Mouse (Mus musculus) heart, postnatal 0 days (tissue): ENCODE results near the gene 6430628N08Rik. TPM values are rescaled to one million over a fixed set of nuclear protein-coding genes. Genes with fewer than 3 reads are reported as not detected.
A peak's percentile ranks its signal among the peaks of the same experiment; 100 is the strongest.

Source experiments
- ATAC-seq: fragments of 200-750 bp; cut with Nextera tagmentation; 2 replicates; pipeline ENCODE4 v1.8.0; 2017; ENCODE audit warnings: low read depth, moderate number of reproducible peaks, moderate library complexity; ENCODE audit not compliant: insufficient read depth
- DNase-seq: peaks from one replicate; pipeline ENCODE4 v3.0.0-alpha.2; 2016; ENCODE audit warnings: low spot score
- H3K27ac ChIP-seq: fragments of 300-500 bp; sonication (generic); 2 replicates; pipeline ENCODE4 v1.5.1; 2014; ENCODE audit warnings: low read depth, mild to moderate bottlenecking
- H3K27me3 ChIP-seq: fragments of 300-500 bp; sonication (generic); 2 replicates; pipeline ENCODE4 v1.6.1; 2014; ENCODE audit warnings: low read length, mixed read lengths; ENCODE audit not compliant: control insufficient read depth, insufficient read depth
- H3K36me3 ChIP-seq: fragments of 300-500 bp; sonication (generic); replicated peaks from 2 replicates; pipeline ENCODE4 v1.6.1; 2014; ENCODE audit warnings: low read length, mixed read lengths; ENCODE audit not compliant: control insufficient read depth, insufficient read depth
- H3K4me1 ChIP-seq: fragments of 300-500 bp; sonication (generic); 2 replicates; pipeline ENCODE4 v1.6.1; 2014; ENCODE audit warnings: antibody characterized with exemption; ENCODE audit not compliant: control insufficient read depth, insufficient read depth
- H3K4me2 ChIP-seq: fragments of 300-500 bp; sonication (generic); 2 replicates; pipeline ENCODE4 v1.6.1; 2014; ENCODE audit warnings: low read depth, mild to moderate bottlenecking, low read length, moderate library complexity
- H3K4me3 ChIP-seq: fragments of 300-500 bp; sonication (generic); 2 replicates; pipeline ENCODE4 v1.5.1; 2014; ENCODE audit warnings: low read depth, low read length
- H3K9ac ChIP-seq: fragments of 300-500 bp; sonication (generic); replicated peaks from 2 replicates; pipeline ENCODE4 v1.6.1; 2014; ENCODE audit warnings: low read depth, low read length, mixed read lengths
- H3K9me3 ChIP-seq: fragments of 300-500 bp; sonication (generic); replicated peaks from 2 replicates; pipeline ENCODE4 v1.6.1; 2016; ENCODE audit warnings: low read length; ENCODE audit not compliant: control insufficient read depth
- CTCF ChIP-seq: IDR thresholded peaks from 2 replicates; pipeline ENCODE4 v1.5.1; 2016; ENCODE audit warnings: antibody characterized with exemption, control low read depth, low read depth
- EP300 ChIP-seq: IDR thresholded peaks from 2 replicates; pipeline ENCODE4 v1.6.1; 2016; ENCODE audit warnings: antibody characterized with exemption, low read depth
- WGBS: fragments of 180-500 bp; shearing (Covaris S2); extraction: QIAGEN DNeasy Blood & Tissue Kit; methylation state at CpG from one replicate; pipeline ENCODE4 v1.1.7; 2014; 5-methylcytosine and 5-hydroxymethylcytosine counted together
- polyA plus RNA-seq: library from polyadenylated mRNA; unstranded; fragments of >200 nt; fragmentation: Nextera tagmentation; extraction: Ambion mirVana; gene quantifications from 2 replicates; pipeline ENCODE4 v1.2.1, GENCODE M21; 2015
- total RNA-seq: library from RNA; depleted of rRNA; stranded (reverse); fragments of >200 nt; gene quantifications from 2 replicates; pipeline ENCODE4 v1.2.3, GENCODE M21; 2014; ENCODE audit warnings: low replicate concordance; rRNA removed

Gene 6430628N08Rik
- total and polyA plus RNA-seq, 2 experiments from 2014 or later: not detected

DNA sequence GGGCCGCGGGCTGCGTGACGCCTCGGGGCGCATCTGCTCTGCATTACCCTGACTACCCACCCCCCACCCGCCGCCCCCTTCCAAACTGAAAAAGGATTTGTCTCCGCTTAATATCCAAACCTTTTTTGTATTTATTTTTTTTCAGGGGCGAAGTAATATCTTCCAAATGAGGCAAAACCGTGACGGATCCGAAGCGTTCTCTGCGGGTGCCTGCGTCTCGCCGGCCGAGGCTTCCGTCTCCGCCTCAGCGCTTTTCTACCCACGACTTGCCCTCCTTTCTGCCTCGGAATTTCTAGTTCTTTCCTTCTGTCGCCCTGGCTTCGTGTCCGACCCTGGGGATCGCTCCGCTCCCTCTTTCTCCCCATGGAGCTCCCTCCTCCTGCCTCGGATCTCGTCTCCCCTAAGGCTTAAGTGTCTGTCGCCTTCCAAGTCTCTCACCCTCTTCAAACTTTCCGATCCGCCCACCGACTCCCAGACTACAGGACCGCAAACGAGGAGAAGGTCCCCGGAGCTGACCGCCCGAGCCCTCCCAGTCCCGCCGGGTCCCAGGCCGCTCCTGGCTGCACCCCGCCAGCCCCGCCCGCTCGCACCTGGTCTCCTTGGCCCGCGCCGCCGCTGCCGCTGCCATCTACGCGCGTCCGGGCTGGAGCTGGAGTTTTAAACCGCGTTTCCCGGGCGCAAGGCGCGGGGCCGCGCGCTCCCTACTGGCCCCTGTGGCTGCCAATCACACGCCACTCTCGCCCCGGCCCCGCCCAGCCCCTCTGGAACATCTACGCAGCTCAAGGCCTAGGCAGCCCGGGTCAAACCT is 49.0 kb downstream of the 6430628N08Rik start, which contains the start of gene Dmbx1:
Dmbx1 (minus strand) TSS at position 632 of the 808 bp plus-strand sequence.
- no peak for ATAC-seq
- peaks cover 100% of the 10 kb centered on the region for H3K27me3 ChIP-seq
- WGBS: 1% methylated on average over 69 of the region's 71 CpGs

GRCm38 (mm10) chr4:115940681-115941080 is 50.2 kb downstream of the 6430628N08Rik start:
- 9% methylated on average over 3 of the region's 3 CpGs for WGBS
- Histone ChIP-seq H3K4me1 (no peaks in the 10 kb centered on the region), H3K4me3 (no peak overlapping the region), H3K27me3 (peaks cover 100% of the 10 kb centered on the region), H3K36me3 (no peaks in the 10 kb centered on the region), H3K9ac (no peak overlapping the region), H3K4me2 (no peak overlapping the region), H3K9me3 (no peaks in the 10 kb centered on the region), H3K27ac (no peak overlapping the region)
- DNase-seq (no peak), ATAC-seq (no peak)
- no peak for TF ChIP-seq CTCF

More for the DNA sequence above, 49.0 kb downstream of the 6430628N08Rik start, which contains the start of gene Dmbx1:
- DNase-seq: no peak
- TF ChIP-seq EP300 (no peak), CTCF (no peak)
- Histone ChIP-seq H3K27ac (no peak within 1 kb of the TSS), H3K4me1 (no peaks in the 10 kb centered on the region), H3K9ac (no peak within 1 kb of the TSS), H3K4me2 (peak within 1 kb of the TSS; percentile 52), H3K9me3 (no peaks in the 10 kb centered on the region), H3K4me3 (peak within 1 kb of the TSS; percentile 37), H3K36me3 (no peaks in the 10 kb centered on the region)

DNA sequence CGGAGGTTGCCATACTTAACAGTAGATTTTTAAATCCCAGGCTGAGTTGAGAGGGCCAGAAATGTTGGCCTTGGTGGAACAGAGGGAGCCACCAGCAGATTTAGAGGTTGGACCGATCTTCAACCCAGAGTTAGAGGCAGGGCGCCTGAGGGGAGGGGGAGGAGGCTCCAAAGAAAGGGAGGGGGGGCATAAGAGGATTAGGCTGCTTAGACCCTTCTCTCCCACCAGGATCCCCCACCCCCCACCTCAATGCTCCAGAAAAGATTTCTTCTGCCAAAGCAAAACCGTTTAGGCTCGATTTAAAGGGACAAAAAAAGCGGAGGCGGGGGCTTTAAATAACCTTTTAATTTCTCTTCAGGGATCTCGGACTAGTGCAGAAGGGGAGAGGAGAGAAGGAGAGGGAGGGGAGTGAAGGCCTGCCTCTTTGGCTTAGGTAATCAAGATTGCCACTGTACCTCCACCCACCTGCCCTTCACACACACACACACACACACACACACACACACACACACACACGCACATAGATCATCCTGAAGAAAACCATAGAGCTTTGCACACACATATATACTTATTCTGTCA is 50.9 kb downstream of the 6430628N08Rik start:
- 9% methylated on average over 9 of the region's 9 CpGs for WGBS
- no peak overlapping the region for H3K4me3 ChIP-seq
- no peaks in the 10 kb centered on the region for H3K4me1 ChIP-seq
- H3K27me3 ChIP-seq: peaks cover 100% of the 10 kb centered on the region
- no peaks in the 10 kb centered on the region for H3K9me3 ChIP-seq
- no peaks in the 10 kb centered on the region for H3K36me3 ChIP-seq
- TF ChIP-seq EP300 (no peak), CTCF (no peak)
- ATAC-seq: no peak
- H3K9ac ChIP-seq: no peak overlapping the region
- H3K4me2 ChIP-seq: no peak overlapping the region
- DNase-seq: no peak
- no peak overlapping the region for H3K27ac ChIP-seq

DNA sequence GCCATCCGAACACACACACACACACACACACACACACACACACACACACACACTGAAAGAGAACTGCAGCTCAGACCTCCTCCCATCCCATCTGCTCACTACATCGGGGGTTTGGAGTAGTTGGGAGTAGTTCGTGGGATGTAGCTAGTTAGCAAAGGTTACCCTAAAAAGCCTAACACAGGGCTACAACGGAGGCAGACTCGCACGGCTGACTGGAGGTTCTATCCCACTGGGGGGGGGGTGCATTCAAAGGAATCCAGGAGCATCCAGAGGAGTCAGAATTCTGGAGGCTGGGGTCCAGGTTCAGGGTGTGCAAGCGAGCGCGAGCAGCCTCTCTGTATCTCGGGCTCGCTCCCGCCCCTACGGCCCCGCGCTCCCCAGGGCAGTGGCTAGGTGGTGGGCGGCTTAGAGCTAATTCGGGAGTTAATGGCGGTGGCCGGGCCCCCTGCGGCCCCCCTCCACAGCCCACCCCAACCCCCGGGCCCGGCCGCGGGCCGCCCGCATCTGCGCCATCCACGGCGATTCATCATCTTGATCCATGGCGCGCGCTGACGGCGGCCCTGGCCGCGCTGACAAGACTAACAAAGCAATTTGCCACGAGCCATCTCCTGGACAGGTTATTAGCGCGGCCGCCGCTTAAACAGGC is 53.3 kb downstream of the 6430628N08Rik start:
- DNase-seq (no peak), ATAC-seq (no peak)
- H3K4me3 ChIP-seq: no peak overlapping the region
- no peaks in the 10 kb centered on the region for H3K36me3 ChIP-seq
- H3K4me1 ChIP-seq: no peaks in the 10 kb centered on the region
- no peaks in the 10 kb centered on the region for H3K9me3 ChIP-seq
- no peak overlapping the region for H3K4me2 ChIP-seq
- H3K27ac ChIP-seq: no peak overlapping the region
- no peak overlapping the region for H3K9ac ChIP-seq
- under 1% methylated on average over 41 of the region's 41 CpGs for WGBS
- TF ChIP-seq EP300: no peak
- TF ChIP-seq CTCF: no peak
- peaks cover 93% of the 10 kb centered on the region for H3K27me3 ChIP-seq

Other genes starting within 250 kb of the 6430628N08Rik start
- gene Cyp4b1, start 242.9 kb upstream of the 6430628N08Rik start, total RNA-seq: 8.7 and 14.5 TPM in 2 replicates
- gene Cyp4b1, start 242.9 kb upstream of the 6430628N08Rik start, polyA plus RNA-seq: 8.7 and 9.4 TPM in 2 replicates
- gene Efcab14, start 152.9 kb upstream of the 6430628N08Rik start, total RNA-seq: 20.8 and 30.3 TPM in 2 replicates
- gene Efcab14, start 152.9 kb upstream of the 6430628N08Rik start, polyA plus RNA-seq: 16.3 and 17.1 TPM in 2 replicates
- gene Tex38, start 109.6 kb upstream of the 6430628N08Rik start, total RNA-seq: not detected in 2 replicates
- gene Tex38, start 109.6 kb upstream of the 6430628N08Rik start, polyA plus RNA-seq: 0.30 and 0.55 TPM in 2 replicates
- 40.0 and 49.0 TPM in 2 replicates for gene Atpaf1, start 105.9 kb upstream of the 6430628N08Rik start, total RNA-seq
- 75.9 and 86.4 TPM in 2 replicates for gene Atpaf1, start 105.9 kb upstream of the 6430628N08Rik start, polyA plus RNA-seq
- 3.1 and 4.9 TPM in 2 replicates for gene Mob3c, start 62.6 kb upstream of the 6430628N08Rik start, total RNA-seq
- 5.5 and 6.4 TPM in 2 replicates for gene Mob3c, start 62.6 kb upstream of the 6430628N08Rik start, polyA plus RNA-seq
- 10.9 and 15.4 TPM in 2 replicates for gene Mknk1, start 51.5 kb upstream of the 6430628N08Rik start, total RNA-seq
- gene Mknk1, start 51.5 kb upstream of the 6430628N08Rik start, polyA plus RNA-seq: 15.5 and 16.6 TPM in 2 replicates
- gene Kncn, start 6.3 kb upstream of the 6430628N08Rik start, total RNA-seq: not detected in 2 replicates
- not detected in 2 replicates for gene Kncn, start 6.3 kb upstream of the 6430628N08Rik start, polyA plus RNA-seq
- gene Dmbx1, start 49.3 kb downstream of the 6430628N08Rik start, total RNA-seq: not detected in 2 replicates
- gene Dmbx1, start 49.3 kb downstream of the 6430628N08Rik start, polyA plus RNA-seq: not detected in 2 replicates
- 0.80 and 3.3 TPM in 2 replicates for gene Faah, start 127.3 kb downstream of the 6430628N08Rik start, total RNA-seq
- gene Faah, start 127.3 kb downstream of the 6430628N08Rik start, polyA plus RNA-seq: 0.61 and 0.65 TPM in 2 replicates
- gene Nsun4, start 163.2 kb downstream of the 6430628N08Rik start, total RNA-seq: 43.5 and 54.8 TPM in 2 replicates
- gene Nsun4, start 163.2 kb downstream of the 6430628N08Rik start, polyA plus RNA-seq: 33.9 and 34.2 TPM in 2 replicates
- gene Uqcrh, start 184.4 kb downstream of the 6430628N08Rik start, total RNA-seq: 1,024 and 1,032 TPM in 2 replicates
- gene Uqcrh, start 184.4 kb downstream of the 6430628N08Rik start, polyA plus RNA-seq: 2,231 and 2,302 TPM in 2 replicates
- gene Lrrc41, start 184.6 kb downstream of the 6430628N08Rik start, total RNA-seq: 69.4 and 85.5 TPM in 2 replicates
- gene Lrrc41, start 184.6 kb downstream of the 6430628N08Rik start, polyA plus RNA-seq: 32.2 and 35.9 TPM in 2 replicates
- 7.7 and 8.0 TPM in 2 replicates for gene Rad54l, start 233.0 kb downstream of the 6430628N08Rik start, total RNA-seq
- gene Rad54l, start 233.0 kb downstream of the 6430628N08Rik start, polyA plus RNA-seq: 3.8 and 4.4 TPM in 2 replicates
- gene Pomgnt1, start 233.2 kb downstream of the 6430628N08Rik start, total RNA-seq: 77.5 and 91.3 TPM in 2 replicates
- gene Pomgnt1, start 233.2 kb downstream of the 6430628N08Rik start, polyA plus RNA-seq: 56.9 and 59.6 TPM in 2 replicates